Mouse (Mus musculus): Measurements from ENCODE around the gene Abhd8. TPM values are rescaled to one million over a fixed set of nuclear protein-coding genes. Genes with fewer than 3 reads are reported as not detected.
"Not testable (repeated sequence)": the region's sequence is repeated elsewhere in the genome, so short reads cannot be mapped to it uniquely, and the experiment has no call there.

Abhd8 gene
- total RNA-seq, 2 experiments from 2014 or later, result 23.8 to 26.6 TPM

DNA sequence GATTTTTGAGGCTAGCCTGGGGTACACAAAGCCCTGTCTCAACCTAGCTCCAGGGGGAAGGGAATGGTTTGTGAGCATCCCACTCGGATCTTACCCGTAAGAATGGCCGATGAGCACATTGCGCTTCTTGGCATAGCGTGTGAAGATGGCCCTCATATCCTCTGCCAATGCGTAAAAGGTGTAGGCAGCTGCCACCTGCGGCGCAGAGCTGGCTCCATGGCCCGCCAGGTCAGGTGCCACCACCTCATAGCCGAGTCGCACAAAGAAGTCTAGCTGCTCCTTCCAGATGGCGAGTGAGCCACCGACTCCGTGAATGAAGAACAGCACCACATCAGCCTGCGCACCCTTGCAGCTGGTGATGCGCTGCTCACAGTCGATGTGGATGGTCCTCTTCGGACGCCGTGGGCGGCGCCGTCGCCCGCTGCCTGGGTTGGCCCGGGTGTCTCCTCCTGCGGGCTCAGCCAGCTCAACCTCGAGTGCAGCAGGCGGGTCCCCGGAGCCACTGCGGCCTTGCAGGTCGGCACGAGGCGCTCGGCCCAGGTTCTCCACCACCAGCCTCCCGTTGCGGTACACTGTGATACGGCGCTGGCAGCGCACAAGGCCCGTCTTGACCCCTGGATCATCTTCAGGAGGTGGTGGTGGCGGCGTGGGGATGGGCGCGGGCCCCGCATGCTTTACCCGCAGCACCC, 2.2 kb downstream of the Abhd8 start:
- DNase-seq, result no peak

DNA sequence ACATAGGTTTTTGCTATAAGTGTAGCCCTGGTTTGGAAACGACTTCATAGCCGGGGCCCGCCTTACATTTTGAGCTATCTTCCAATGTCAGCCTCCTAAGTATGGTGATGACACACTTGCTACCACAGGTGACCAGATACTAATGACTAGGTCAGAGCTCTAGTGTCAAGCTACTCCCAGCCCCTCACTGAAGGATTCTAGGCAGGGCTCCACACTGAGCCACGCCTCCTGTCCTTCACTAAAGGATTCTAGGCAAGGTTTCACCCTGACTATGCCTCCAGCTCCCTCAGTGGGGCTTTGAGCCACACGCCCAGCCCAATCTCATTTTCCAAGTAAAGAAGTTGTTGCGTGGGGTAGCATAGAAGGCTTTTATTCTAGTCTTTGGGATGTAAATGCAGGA, 2.7 kb downstream of the Abhd8 start:
- no peak for DNase-seq

DNA sequence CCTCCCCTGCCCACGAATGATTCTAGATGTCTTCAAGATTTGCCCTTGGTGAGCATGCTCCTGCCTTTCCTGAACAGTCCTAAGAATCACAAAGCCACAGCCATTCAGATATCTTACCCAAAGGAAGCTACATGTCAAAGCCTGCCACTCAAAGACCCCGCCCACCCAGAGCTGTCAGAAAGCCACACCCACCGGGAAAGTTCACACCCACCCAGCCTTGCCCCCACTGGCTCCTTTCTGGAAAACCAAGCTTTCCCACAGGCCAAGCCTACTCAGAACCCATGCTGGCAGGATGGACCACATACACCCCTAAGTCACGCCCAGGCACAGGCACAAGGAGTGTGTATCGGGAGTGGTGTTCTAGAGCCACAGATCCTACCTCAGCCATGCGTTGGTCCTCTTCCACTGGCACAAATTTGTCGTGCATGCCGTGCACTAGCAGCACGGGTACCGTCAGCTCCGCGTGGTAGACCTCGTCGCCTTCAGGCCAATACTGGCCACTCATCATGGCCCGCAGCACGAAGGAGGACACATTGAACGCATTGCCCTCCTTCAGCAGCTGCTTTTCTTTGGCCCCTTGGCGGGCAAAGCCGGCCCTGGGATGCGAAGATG, 5.7 kb downstream of the Abhd8 start:
- no peak for DNase-seq

DNA sequence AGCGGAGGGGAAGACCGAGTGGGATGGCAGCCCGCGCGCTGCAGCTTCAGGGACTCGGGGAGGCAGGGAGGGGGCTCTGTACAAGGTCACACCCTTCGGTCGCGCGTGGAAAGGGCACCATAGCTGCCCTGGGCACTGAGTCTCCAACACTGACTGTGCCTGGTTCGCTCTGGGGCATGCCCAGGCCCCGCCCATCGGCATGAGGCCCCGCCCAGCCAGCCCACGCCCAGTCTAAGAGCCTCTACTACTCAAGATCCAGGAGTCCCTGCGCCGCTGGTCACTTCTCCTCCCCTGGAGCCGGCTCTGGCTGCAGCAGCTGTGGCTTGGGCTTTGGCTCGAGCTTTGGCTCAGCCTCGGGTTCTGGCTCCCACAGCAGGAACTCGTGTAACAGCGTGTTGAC, 6.5 kb downstream of the Abhd8 start:
- no peak for DNase-seq

DNA sequence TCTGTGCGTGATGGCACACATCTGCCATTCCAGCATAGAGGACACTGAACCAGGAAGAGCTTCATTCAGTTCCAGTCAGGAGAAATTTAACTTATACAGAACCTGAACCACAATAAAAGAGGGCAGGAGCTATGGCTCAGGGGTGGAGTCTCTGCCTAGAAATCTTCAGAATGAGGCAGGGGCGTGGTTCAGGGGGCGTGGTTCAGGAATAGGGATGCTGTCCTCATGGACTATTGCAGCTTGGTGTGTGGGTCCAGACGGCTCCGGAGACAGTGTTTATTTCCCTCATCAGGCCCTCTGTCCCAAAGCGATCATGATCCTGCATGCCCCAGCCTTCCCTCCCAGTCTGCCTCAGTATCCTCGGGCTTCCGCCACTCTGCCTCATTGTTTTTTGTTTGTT, 8.8 kb downstream of the Abhd8 start:
- DNase-seq, result no peak

DNA sequence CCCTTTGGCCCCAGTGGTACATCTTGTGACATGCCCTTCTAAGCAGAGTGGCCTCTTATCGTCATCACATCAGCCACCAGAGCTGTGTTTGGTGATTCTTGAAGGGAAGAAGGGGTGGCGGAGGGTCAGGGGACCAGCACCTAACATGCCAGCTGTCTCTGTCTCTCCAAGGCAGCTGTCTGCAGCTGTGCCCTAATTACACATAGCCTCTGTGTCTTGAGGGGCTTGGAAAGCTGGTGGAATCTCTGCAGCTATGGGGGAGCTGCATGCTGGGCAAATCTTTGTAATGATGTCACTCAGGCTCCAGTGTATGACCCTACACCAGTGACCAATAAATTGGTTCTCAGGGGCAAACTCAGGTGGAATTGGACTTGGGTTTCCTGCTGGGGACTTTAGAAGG, 10.8 kb downstream of the Abhd8 start:
- DNase-seq, result no peak

DNA sequence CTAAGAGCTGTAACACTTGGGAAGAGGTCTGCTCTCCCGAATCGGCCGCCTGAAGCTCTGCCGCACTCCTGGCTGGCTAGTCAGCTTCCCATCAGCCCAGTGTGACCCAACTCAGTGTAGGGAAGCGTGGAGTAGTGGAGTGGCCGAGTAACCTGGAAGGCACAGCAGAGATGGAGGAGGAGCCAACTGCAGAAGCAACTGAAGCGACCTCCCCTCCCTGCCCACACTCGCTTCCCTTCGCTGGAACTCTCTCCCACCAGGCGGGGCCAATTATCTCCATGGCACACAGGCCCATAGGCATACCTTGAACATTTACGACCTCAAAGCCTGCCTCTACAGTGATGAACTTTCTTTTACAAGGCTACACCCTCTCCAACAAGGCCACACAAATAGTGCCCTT, 11.7 kb downstream of the Abhd8 start:
- DNase-seq, result no peak

DNA sequence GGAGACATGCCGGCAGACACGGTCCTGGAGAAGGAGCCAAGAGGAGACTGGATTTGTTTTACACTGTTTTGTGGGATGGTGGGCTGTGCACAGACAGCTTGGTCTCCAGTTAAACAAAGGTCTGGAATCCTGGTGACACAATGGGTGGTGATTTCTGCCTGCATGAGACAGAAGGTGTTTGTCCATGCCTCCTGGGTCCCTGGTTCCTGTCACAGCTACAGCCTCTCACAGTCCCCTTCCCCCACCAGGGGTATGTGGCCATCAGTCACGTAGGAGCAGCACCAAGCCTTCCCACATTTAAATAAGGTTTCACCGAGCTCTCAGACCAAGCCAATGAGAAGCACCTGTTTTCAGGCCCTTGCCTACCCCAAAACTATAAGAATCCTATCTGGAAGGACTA, 12.1 kb downstream of the Abhd8 start:
- DNase-seq, result no peak

DNA sequence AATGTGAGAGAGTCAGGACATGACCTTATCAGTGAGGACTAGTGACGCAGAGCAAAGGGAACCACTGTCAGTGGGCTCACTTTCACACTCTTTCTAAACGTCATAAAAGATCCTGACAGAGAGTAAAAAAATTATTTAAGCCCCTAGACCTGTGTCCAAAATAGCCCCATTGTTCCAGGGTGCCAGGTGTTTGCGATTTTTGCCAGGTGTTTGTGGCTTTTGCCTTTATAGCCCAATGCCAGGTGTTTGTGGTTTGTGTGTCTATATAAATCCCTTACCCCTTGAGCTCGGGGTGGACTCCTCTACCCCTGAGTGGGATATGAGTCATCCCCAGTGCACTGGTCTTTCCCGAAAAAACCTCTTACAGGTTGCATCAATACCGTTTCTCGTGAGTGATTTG, 18.4 kb downstream of the Abhd8 start:
- no peak for DNase-seq

DNA sequence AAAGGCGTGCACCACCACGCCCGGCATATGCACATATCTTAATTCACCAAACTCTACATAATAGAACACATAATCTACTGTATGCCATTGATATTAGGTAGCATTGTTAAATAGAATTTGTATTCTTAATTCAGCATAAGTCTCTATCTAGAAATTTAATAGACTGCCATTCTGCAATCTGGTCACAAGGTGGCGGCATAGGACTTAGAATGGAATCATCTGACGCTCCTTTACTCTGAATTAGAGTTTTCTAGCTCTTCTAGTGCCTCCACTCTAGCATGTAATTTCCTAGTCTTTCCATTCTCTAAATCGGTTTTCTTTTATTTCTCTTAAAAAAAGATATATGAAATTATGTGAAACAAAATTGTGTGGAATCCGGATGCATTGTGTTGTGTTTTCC, 22.1 kb downstream of the Abhd8 start:
- peak; percentile 45 to 82 for DNase-seq

DNA sequence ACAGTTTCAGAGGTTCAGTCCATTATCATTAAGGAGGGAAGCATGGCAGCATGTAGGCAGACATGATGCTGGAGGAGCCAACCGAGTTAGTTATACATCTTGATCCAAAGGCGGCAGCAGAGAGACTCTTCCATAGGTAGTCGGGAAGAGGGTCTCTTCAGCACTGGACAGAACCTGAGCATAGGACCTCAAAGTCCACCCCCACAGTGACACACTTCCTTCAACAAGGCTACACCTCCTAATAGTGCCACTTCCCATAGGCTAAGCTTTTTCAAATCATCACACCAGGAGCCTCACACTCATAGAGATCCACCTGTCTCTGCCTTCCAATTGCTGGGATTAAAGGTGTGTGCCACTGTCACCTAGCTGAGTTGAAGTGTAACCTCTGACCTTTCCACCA, 26.4 kb downstream of the Abhd8 start:
- no peak for DNase-seq

DNA sequence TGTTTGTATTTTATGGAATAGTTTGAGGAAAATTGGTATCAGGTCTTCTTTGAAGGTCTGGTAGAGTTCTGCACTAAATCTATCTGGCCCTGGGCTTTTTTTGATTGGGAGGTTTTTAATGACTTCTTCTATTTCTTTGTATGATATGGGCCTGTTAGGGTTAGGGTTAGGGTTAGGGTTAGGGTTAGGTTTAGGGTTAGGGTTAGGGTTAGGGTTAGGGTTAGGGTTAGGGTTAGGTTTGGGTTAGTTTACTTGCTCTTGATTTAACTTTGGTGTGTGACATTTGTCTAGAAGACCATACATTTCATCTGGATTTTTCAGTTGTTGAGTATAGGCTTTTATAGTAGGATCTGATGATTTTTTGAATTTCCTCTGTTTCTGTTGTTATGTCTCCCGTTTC, 30.5 kb downstream of the Abhd8 start:
- not testable (repeated sequence) for DNase-seq

DNA sequence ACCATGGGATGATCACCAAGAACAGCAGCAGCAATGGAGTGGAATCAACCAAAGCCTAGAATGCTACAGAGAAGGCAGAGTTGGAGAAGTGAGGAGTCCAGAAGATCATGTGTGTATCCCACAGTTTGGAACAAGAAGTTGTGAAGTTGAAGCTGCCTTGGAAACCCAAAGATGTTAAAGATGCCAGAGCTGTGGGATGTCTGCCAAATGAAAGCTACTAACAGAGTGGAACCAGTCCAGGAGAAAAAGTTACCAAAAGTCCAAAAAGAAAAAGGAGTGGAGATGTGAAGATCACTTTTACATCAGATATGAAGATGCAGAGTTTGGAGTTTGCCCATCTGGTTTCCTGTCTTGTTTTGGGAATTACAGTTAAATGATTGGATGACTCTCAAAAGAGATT, 41.3 kb downstream of the Abhd8 start:
- DNase-seq, result no peak

DNA sequence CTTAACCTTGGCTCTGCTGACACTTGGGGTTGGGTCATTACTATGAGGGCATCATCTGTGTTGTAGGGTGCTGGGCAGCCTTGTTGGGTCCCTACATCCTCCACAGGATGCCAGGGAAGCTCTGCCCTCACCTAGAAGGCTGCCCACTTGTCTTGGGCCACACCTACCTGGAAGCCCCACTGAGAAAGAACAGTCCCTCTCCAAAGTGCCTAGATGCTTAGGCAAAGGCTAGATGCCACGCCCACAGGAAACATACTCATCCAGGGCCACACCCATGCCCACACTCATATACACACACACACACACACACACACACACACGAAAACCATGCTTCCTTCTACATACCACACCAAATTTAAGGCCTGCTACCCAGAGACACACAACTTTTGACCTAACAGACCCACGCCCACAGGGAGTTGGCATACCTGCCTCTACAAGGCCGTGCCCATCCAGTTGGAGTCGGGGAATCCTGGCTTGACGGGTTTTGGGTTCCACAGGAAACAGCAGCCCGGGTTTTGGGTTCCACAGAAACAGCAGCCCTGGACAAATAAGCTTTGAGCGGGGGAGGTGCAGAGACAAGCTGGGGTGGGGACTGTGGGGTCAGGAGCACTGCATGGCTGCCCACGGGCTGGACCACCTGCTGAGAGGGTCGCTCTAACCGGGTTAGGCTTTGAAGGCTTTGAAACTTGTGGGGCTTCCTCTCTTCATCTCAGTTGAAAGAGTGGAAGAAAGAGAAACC, 51.8 kb downstream of the Abhd8 start:
- DNase-seq, result no peak

DNA sequence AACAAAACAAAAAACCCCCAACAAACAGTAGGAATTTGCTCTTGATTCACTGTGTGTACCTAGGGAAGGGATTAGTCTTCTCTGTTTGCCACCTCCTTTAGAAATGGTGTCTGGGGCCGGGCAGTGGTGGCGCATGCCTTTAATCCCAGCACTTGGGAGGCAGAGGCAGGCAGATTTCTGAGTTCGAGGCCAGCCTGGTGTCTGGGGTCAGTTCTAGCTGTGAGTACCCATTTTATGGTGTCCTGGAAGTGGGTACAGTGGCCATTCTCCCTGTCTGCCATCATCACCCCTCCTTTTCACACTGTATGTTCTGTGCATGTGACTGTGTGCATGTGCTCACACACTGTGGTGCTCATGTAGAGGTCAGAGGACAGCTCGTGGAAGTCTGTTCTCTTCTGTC, 55.2 kb downstream of the Abhd8 start:
- no peak for DNase-seq

DNA sequence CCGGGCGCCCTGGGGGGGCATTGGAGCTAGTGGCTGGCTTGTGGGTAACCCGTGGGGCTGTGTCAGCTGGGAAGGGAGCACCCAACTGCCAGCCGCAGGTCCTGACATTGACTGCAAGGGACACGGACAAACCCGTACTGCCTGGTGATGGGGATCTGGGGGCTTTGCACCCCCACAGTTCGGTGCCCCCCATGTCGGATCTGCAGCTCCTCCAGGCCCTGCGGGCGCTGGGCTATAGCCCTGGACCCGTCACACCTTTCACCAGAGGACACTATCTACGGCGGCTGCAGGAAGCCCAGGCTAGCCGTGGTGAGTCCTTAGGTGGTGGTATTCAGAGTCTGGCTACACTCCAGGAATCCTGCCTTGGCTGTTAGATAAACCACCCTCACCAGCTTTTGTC, 56.0 kb downstream of the Abhd8 start:
- DNase-seq, result no peak

Other genes with a start within 250 kb of the Abhd8 start
- gene Myo9b, start 190.9 kb downstream of the Abhd8 start, total RNA-seq (2021), result 10 to 100 TPM; 20.5 to 22.3 TPM
- gene Haus8, start 190.7 kb downstream of the Abhd8 start, total RNA-seq (2021), result 10 to 100 TPM; 25.5 to 29.5 TPM
- gene Use1, start 96.8 kb downstream of the Abhd8 start, total RNA-seq (2021), result 100 to 1,000 TPM; 163 to 174 TPM
- 10 to 100 TPM; 14.2 to 14.9 TPM for gene Ocel1, start 92.4 kb downstream of the Abhd8 start, total RNA-seq (2021)
- gene Nr2f6, start 81.7 kb downstream of the Abhd8 start, total RNA-seq (2021), result 10 to 100 TPM; 48.0 to 53.8 TPM
- gene Ushbp1, start 67.9 kb downstream of the Abhd8 start, total RNA-seq (2021), result 10 to 100 TPM; 20.4 to 23.2 TPM
- gene Babam1, start 66.8 kb downstream of the Abhd8 start, total RNA-seq (2021), result 10 to 100 TPM; 67.9 to 69.8 TPM
- gene Ankle1, start 57.6 kb downstream of the Abhd8 start, total RNA-seq (2021), result not detected
- gene Mrpl34, start 1.3 kb upstream of the Abhd8 start, total RNA-seq (2021), result 100 to 1,000 TPM; 126 to 127 TPM
- 10 to 100 TPM; 31.4 to 32.1 TPM for gene Dda1, start 5.5 kb upstream of the Abhd8 start, total RNA-seq (2021)
- gene Ano8, start 22.3 kb upstream of the Abhd8 start, total RNA-seq (2021), result 10 to 100 TPM; 16.6 to 16.9 TPM
- gene Gtpbp3, start 24.4 kb upstream of the Abhd8 start, total RNA-seq (2021), result 10 to 100 TPM; 19.1 to 22.2 TPM
- 10 to 100 TPM; 23.0 to 30.9 TPM for gene Plvap, start 48.1 kb upstream of the Abhd8 start, total RNA-seq (2021)
- not detected for gene Ccdc194, start 62.1 kb upstream of the Abhd8 start, total RNA-seq (2021)
- gene Bst2, start 73.8 kb upstream of the Abhd8 start, total RNA-seq (2021), result 10 to 100 TPM; 19.3 to 40.2 TPM
- gene Mvb12a, start 79.3 kb upstream of the Abhd8 start, total RNA-seq (2021), result 10 to 100 TPM; 28.4 to 28.5 TPM
- gene Tmem221, start 95.2 kb upstream of the Abhd8 start, total RNA-seq (2021), result under 1 TPM; 0.42 to 0.51 TPM
- gene Nxnl1, start 102.9 kb upstream of the Abhd8 start, total RNA-seq (2021), result under 1 TPM; 0.15 TPM
- 100 to 1,000 TPM; 162 to 202 TPM for gene Slc27a1, start 105.2 kb upstream of the Abhd8 start, total RNA-seq (2021)
- gene Pgls, start 128.5 kb upstream of the Abhd8 start, total RNA-seq (2021), result 10 to 100 TPM; 66.5 to 72.2 TPM
- gene Fam129c, start 134.0 kb upstream of the Abhd8 start, total RNA-seq (2021), result 1 to 10 TPM in 1 of 2 experiments, under 1 TPM in 1; 0.99 to 1.0 TPM
- gene Colgalt1, start 147.3 kb upstream of the Abhd8 start, total RNA-seq (2021), result 10 to 100 TPM; 41.6 to 42.4 TPM
- under 1 TPM; 0.55 to 0.87 TPM for gene Unc13a, start 208.1 kb upstream of the Abhd8 start, total RNA-seq (2021)
- gene Jak3, start 212.6 kb upstream of the Abhd8 start, total RNA-seq (2021), result 1 to 10 TPM; 7.3 to 8.3 TPM
- gene Insl3, start 225.6 kb upstream of the Abhd8 start, total RNA-seq (2021), result 1 to 10 TPM; 1.3 to 1.6 TPM
- 1 to 10 TPM; 4.9 to 5.9 TPM for gene B3gnt3, start 238.1 kb upstream of the Abhd8 start, total RNA-seq (2021)

All from heart, adult 18-20 months (tissue).